Mouse (Mus musculus) bone marrow macrophage, adult 2 months (primary cell): ENCODE results near the gene Zfp931.
A peak's percentile ranks its signal among the peaks of the same experiment; 100 is the strongest.

Experiments
- CTCF ChIP-seq: IDR thresholded peaks from 2 replicates; pipeline ENCODE4 v1.5.1; 2012; ENCODE audit warnings: low read depth, mild to moderate bottlenecking, low read length, moderate library complexity
- POLR2A ChIP-seq: IDR thresholded peaks from 2 replicates; pipeline ENCODE4 v1.6.1; 2012; ENCODE audit warnings: mild to moderate bottlenecking, low read depth, low read length, borderline replicate concordance

- TF ChIP-seq POLR2A = no peak
- TF ChIP-seq CTCF = peak; percentile 70
Measured at GRCm38 (mm10) chr2:178098021-178098420, 19.7 kb upstream of the Zfp931 start.
